Mouse (Mus musculus) 3T3-L1 (cell line): ENCODE measurements around the gene Cox6b2.

Experiments used
- DNase-seq: peaks from one replicate; pipeline ENCODE4 v3.0.0-alpha.2; 2015; ENCODE audit warnings: low read depth, low spot score

The Cox6b2 gene

GRCm38 (mm10) chr7:4719276-4719675 lies 33.6 kb downstream of the Cox6b2 start:
- no peak for DNase-seq

- DNase-seq = no peak
Observed at GRCm38 (mm10) chr7:4716955-4717354, 35.9 kb downstream of the Cox6b2 start.

GRCm38 (mm10) chr7:4712594-4712993 lies 40.3 kb downstream of the Cox6b2 start:
- DNase-seq = no peak

GRCm38 (mm10) chr7:4705098-4705497 lies 47.8 kb downstream of the Cox6b2 start:
- no peak for DNase-seq

GRCm38 (mm10) chr7:4703195-4703594 lies 49.7 kb downstream of the Cox6b2 start:
- no peak for DNase-seq

GRCm38 (mm10) chr7:4702334-4702733 lies 50.6 kb downstream of the Cox6b2 start:
- DNase-seq = no peak
